Mouse (Mus musculus): ENCODE measurements around the gene Tmem18. TPM values are rescaled to one million over a fixed set of nuclear protein-coding genes. Genes with fewer than 3 reads are reported as not detected.

Tmem18 gene
- polyA plus RNA-seq, 1 experiment from 2014 or later, result 29.4 TPM

GRCm38 (mm10) chr12:30591832-30592231, 7.6 kb downstream of the Tmem18 start:
- H3K4me2 ChIP-seq (ENCODE audit: low read depth), result no peak overlapping the region
- no peaks in the 10 kb centered on the region for H3K4me1 ChIP-seq (ENCODE audit: control insufficient read depth, insufficient read depth, low read length)
- WGBS, result 87% methylated on average over 5 of the region's 5 CpGs
- no peaks in the 10 kb centered on the region for H3K9me3 ChIP-seq (ENCODE audit: control insufficient read depth, low read length)
- no peak for ATAC-seq (ENCODE audit: insufficient read depth, low FRiP score, low TSS enrichment)
- H3K27me3 ChIP-seq (ENCODE audit: control insufficient read depth, insufficient read depth, low read length), result no peaks in the 10 kb centered on the region
- no peak for DNase-seq (ENCODE audit: low spot score)
- no peak overlapping the region for H3K4me3 ChIP-seq (ENCODE audit: low read depth, low read length)
- H3K27ac ChIP-seq (ENCODE audit: low read depth, low read length), result no peak overlapping the region
- H3K36me3 ChIP-seq (ENCODE audit: control insufficient read depth, insufficient read depth, low read length), result peaks cover 2% of the 10 kb centered on the region; the same call in 1 of the 2 replicates
- no peak overlapping the region for H3K9ac ChIP-seq (ENCODE audit: low read length)

- Histone ChIP-seq H3K27me3 (ENCODE audit: control insufficient read depth, insufficient read depth, low read length) (no peaks in the 10 kb centered on the region), H3K9ac (ENCODE audit: low read length) (no peak overlapping the region), H3K4me1 (ENCODE audit: control insufficient read depth, insufficient read depth, low read length) (no peaks in the 10 kb centered on the region), H3K4me2 (ENCODE audit: low read depth) (no peak overlapping the region), H3K4me3 (ENCODE audit: low read depth, low read length) (no peak overlapping the region), H3K9me3 (ENCODE audit: control insufficient read depth, low read length) (no peaks in the 10 kb centered on the region), H3K36me3 (ENCODE audit: control insufficient read depth, insufficient read depth, low read length) (no peaks in the 10 kb centered on the region), H3K27ac (ENCODE audit: low read depth, low read length) (no peak overlapping the region)
- ATAC-seq (ENCODE audit: insufficient read depth, low FRiP score, low TSS enrichment) (no peak), DNase-seq (ENCODE audit: low spot score) (peak; percentile 60)
- WGBS, result 45% methylated on average over 8 of the region's 8 CpGs
Observed at GRCm38 (mm10) chr12:30596818-30597407, 12.7 kb downstream of the Tmem18 start.

- no peaks in the 10 kb centered on the region for H3K9me3 ChIP-seq (ENCODE audit: control insufficient read depth, low read length)
- H3K27me3 ChIP-seq (ENCODE audit: control insufficient read depth, insufficient read depth, low read length), result no peaks in the 10 kb centered on the region
- no peaks in the 10 kb centered on the region for H3K36me3 ChIP-seq (ENCODE audit: control insufficient read depth, insufficient read depth, low read length)
- 77% methylated on average over 3 of the region's 3 CpGs for WGBS
- ATAC-seq (ENCODE audit: insufficient read depth, low FRiP score, low TSS enrichment), result no peak
- H3K9ac ChIP-seq (ENCODE audit: low read length), result no peak overlapping the region
- DNase-seq (ENCODE audit: low spot score), result no peak
- H3K4me2 ChIP-seq (ENCODE audit: low read depth), result no peak overlapping the region
- H3K27ac ChIP-seq (ENCODE audit: low read depth, low read length), result no peak overlapping the region
- H3K4me3 ChIP-seq (ENCODE audit: low read depth, low read length), result no peak overlapping the region
- H3K4me1 ChIP-seq (ENCODE audit: control insufficient read depth, insufficient read depth, low read length), result no peaks in the 10 kb centered on the region
Observed at GRCm38 (mm10) chr12:30598955-30599354, 14.7 kb downstream of the Tmem18 start.

GRCm38 (mm10) chr12:30599474-30599873, 15.2 kb downstream of the Tmem18 start:
- Histone ChIP-seq H3K9me3 (ENCODE audit: control insufficient read depth, low read length) (no peaks in the 10 kb centered on the region), H3K36me3 (ENCODE audit: control insufficient read depth, insufficient read depth, low read length) (no peaks in the 10 kb centered on the region), H3K4me3 (ENCODE audit: low read depth, low read length) (no peak overlapping the region), H3K4me2 (ENCODE audit: low read depth) (no peak overlapping the region), H3K27ac (ENCODE audit: low read depth, low read length) (no peak overlapping the region), H3K4me1 (ENCODE audit: control insufficient read depth, insufficient read depth, low read length) (no peaks in the 10 kb centered on the region), H3K27me3 (ENCODE audit: control insufficient read depth, insufficient read depth, low read length) (no peaks in the 10 kb centered on the region), H3K9ac (ENCODE audit: low read length) (no peak overlapping the region)
- ATAC-seq (ENCODE audit: insufficient read depth, low FRiP score, low TSS enrichment) (no peak), DNase-seq (ENCODE audit: low spot score) (no peak)
- WGBS, result 71% methylated on average over 2 of the region's 2 CpGs

- no peaks in the 10 kb centered on the region for H3K27me3 ChIP-seq (ENCODE audit: control insufficient read depth, insufficient read depth, low read length)
- H3K36me3 ChIP-seq (ENCODE audit: control insufficient read depth, insufficient read depth, low read length), result no peaks in the 10 kb centered on the region
- no peak overlapping the region for H3K27ac ChIP-seq (ENCODE audit: low read depth, low read length)
- no peak overlapping the region for H3K9ac ChIP-seq (ENCODE audit: low read length)
- no peak overlapping the region for H3K4me2 ChIP-seq (ENCODE audit: low read depth)
- H3K9me3 ChIP-seq (ENCODE audit: control insufficient read depth, low read length), result no peaks in the 10 kb centered on the region
- no peak overlapping the region for H3K4me3 ChIP-seq (ENCODE audit: low read depth, low read length)
- ATAC-seq (ENCODE audit: insufficient read depth, low FRiP score, low TSS enrichment) (no peak), DNase-seq (ENCODE audit: low spot score) (no peak)
- 83% methylated on average over 2 of the region's 2 CpGs for WGBS
- H3K4me1 ChIP-seq (ENCODE audit: control insufficient read depth, insufficient read depth, low read length), result no peaks in the 10 kb centered on the region
Observed at GRCm38 (mm10) chr12:30599997-30600396, 15.8 kb downstream of the Tmem18 start.

GRCm38 (mm10) chr12:30604012-30604411, 19.8 kb downstream of the Tmem18 start:
- H3K36me3 ChIP-seq (ENCODE audit: control insufficient read depth, insufficient read depth, low read length), result no peaks in the 10 kb centered on the region
- H3K4me2 ChIP-seq (ENCODE audit: low read depth), result no peak overlapping the region
- H3K27me3 ChIP-seq (ENCODE audit: control insufficient read depth, insufficient read depth, low read length), result no peaks in the 10 kb centered on the region
- no peak for ATAC-seq (ENCODE audit: insufficient read depth, low FRiP score, low TSS enrichment)
- WGBS, result 61% methylated on average over 9 of the region's 9 CpGs
- H3K9me3 ChIP-seq (ENCODE audit: control insufficient read depth, low read length), result no peaks in the 10 kb centered on the region
- no peak overlapping the region for H3K9ac ChIP-seq (ENCODE audit: low read length)
- H3K27ac ChIP-seq (ENCODE audit: low read depth, low read length), result no peak overlapping the region
- no peaks in the 10 kb centered on the region for H3K4me1 ChIP-seq (ENCODE audit: control insufficient read depth, insufficient read depth, low read length)
- H3K4me3 ChIP-seq (ENCODE audit: low read depth, low read length), result no peak overlapping the region
- DNase-seq (ENCODE audit: low spot score), result no peak

GRCm38 (mm10) chr12:30604876-30605275, 20.6 kb downstream of the Tmem18 start:
- Histone ChIP-seq H3K9ac (ENCODE audit: low read length) (no peak overlapping the region), H3K4me1 (ENCODE audit: control insufficient read depth, insufficient read depth, low read length) (no peaks in the 10 kb centered on the region), H3K9me3 (ENCODE audit: control insufficient read depth, low read length) (no peaks in the 10 kb centered on the region), H3K4me2 (ENCODE audit: low read depth) (no peak overlapping the region), H3K36me3 (ENCODE audit: control insufficient read depth, insufficient read depth, low read length) (no peaks in the 10 kb centered on the region), H3K27ac (ENCODE audit: low read depth, low read length) (no peak overlapping the region), H3K27me3 (ENCODE audit: control insufficient read depth, insufficient read depth, low read length) (no peaks in the 10 kb centered on the region), H3K4me3 (ENCODE audit: low read depth, low read length) (no peak overlapping the region)
- WGBS, result 80% methylated on average over 6 of the region's 6 CpGs
- no peak for DNase-seq (ENCODE audit: low spot score)
- no peak for ATAC-seq (ENCODE audit: insufficient read depth, low FRiP score, low TSS enrichment)

- ATAC-seq (ENCODE audit: insufficient read depth, low FRiP score, low TSS enrichment) (no peak), DNase-seq (ENCODE audit: low spot score) (no peak)
- Histone ChIP-seq H3K27me3 (ENCODE audit: control insufficient read depth, insufficient read depth, low read length) (no peaks in the 10 kb centered on the region), H3K9ac (ENCODE audit: low read length) (no peak overlapping the region), H3K4me3 (ENCODE audit: low read depth, low read length) (no peak overlapping the region), H3K9me3 (ENCODE audit: control insufficient read depth, low read length) (no peaks in the 10 kb centered on the region), H3K4me2 (ENCODE audit: low read depth) (no peak overlapping the region), H3K27ac (ENCODE audit: low read depth, low read length) (no peak overlapping the region), H3K4me1 (ENCODE audit: control insufficient read depth, insufficient read depth, low read length) (no peaks in the 10 kb centered on the region), H3K36me3 (ENCODE audit: control insufficient read depth, insufficient read depth, low read length) (no peaks in the 10 kb centered on the region)
- 93% methylated on average over 6 of the region's 6 CpGs for WGBS
Observed at GRCm38 (mm10) chr12:30605941-30606340, 21.7 kb downstream of the Tmem18 start.

GRCm38 (mm10) chr12:30606743-30607142, 22.5 kb downstream of the Tmem18 start:
- Histone ChIP-seq H3K27me3 (ENCODE audit: control insufficient read depth, insufficient read depth, low read length) (no peaks in the 10 kb centered on the region), H3K9me3 (ENCODE audit: control insufficient read depth, low read length) (no peaks in the 10 kb centered on the region), H3K4me3 (ENCODE audit: low read depth, low read length) (no peak overlapping the region), H3K27ac (ENCODE audit: low read depth, low read length) (no peak overlapping the region), H3K9ac (ENCODE audit: low read length) (no peak overlapping the region), H3K36me3 (ENCODE audit: control insufficient read depth, insufficient read depth, low read length) (no peaks in the 10 kb centered on the region), H3K4me2 (ENCODE audit: low read depth) (no peak overlapping the region), H3K4me1 (ENCODE audit: control insufficient read depth, insufficient read depth, low read length) (no peaks in the 10 kb centered on the region)
- DNase-seq (ENCODE audit: low spot score) (no peak), ATAC-seq (ENCODE audit: insufficient read depth, low FRiP score, low TSS enrichment) (no peak)
- 81% methylated on average over 8 of the region's 8 CpGs for WGBS

All from neural tube, embryonic 11.5 days (tissue).